Mouse (Mus musculus) midbrain, embryonic 13.5 days (tissue): ENCODE measurements at regions not wholly inside any gene's neighbourhood (a gene's known extent, or its start where the extent isn't known, plus 50 kb on each side); places are given as distances from the start of the nearest gene placed in this dataset.

Experiments
- ATAC-seq: fragments of 200-750 bp; cut with Nextera tagmentation; 2 replicates; pipeline ENCODE4 v1.8.0; 2017; ENCODE audit warnings: mild to moderate bottlenecking, moderate TSS enrichment, moderate library complexity
- H3K27ac ChIP-seq: fragments of 300-500 bp; sonication (generic); 2 replicates; pipeline ENCODE4 v1.5.1; 2015; ENCODE audit warnings: inconsistent platforms, mild to moderate bottlenecking, moderate library complexity
- H3K27me3 ChIP-seq: fragments of 300-500 bp; sonication (generic); 2 replicates; pipeline ENCODE4 v1.6.1; 2015; ENCODE audit warnings: mild to moderate bottlenecking, inconsistent platforms
- H3K36me3 ChIP-seq: fragments of 300-500 bp; sonication (generic); 2 replicates; pipeline ENCODE4 v1.6.1; 2015; ENCODE audit warnings: mild to moderate bottlenecking, inconsistent platforms
- H3K4me1 ChIP-seq: fragments of 300-500 bp; sonication (generic); replicated peaks from 2 replicates; pipeline ENCODE4 v1.6.1; 2015; ENCODE audit warnings: inconsistent platforms
- H3K4me2 ChIP-seq: fragments of 300-500 bp; sonication (generic); replicated peaks from 2 replicates; pipeline ENCODE4 v1.6.1; 2015; ENCODE audit warnings: moderate library complexity, mild to moderate bottlenecking, inconsistent platforms
- H3K4me3 ChIP-seq: fragments of 300-500 bp; sonication (generic); replicated peaks from 2 replicates; pipeline ENCODE4 v1.5.1; 2015; ENCODE audit warnings: mild to moderate bottlenecking, inconsistent platforms
- H3K9ac ChIP-seq: fragments of 300-500 bp; sonication (generic); replicated peaks from 2 replicates; pipeline ENCODE4 v1.6.1; 2015; ENCODE audit warnings: mild to moderate bottlenecking, inconsistent platforms
- H3K9me3 ChIP-seq: fragments of 300-500 bp; sonication (generic); 2 replicates; pipeline ENCODE4 v1.6.1; 2016; ENCODE audit warnings: mild to moderate bottlenecking, inconsistent platforms
- WGBS: fragments of 180-500 bp; shearing (Covaris S2); methylation state at CpG from one replicate; pipeline ENCODE4 v1.1.7; 2015; 5-methylcytosine and 5-hydroxymethylcytosine counted together

- no peaks in the 10 kb centered on the region for H3K9me3 ChIP-seq
- H3K9ac ChIP-seq = no peak overlapping the region
- no peaks in the 10 kb centered on the region for H3K27me3 ChIP-seq
- no peak overlapping the region for H3K27ac ChIP-seq
- 66% methylated on average over 1 of the region's 1 CpGs for WGBS
- ATAC-seq = no peak
- H3K36me3 ChIP-seq = no peaks in the 10 kb centered on the region
- H3K4me3 ChIP-seq = no peak overlapping the region
- no peaks in the 10 kb centered on the region for H3K4me1 ChIP-seq
- no peak overlapping the region for H3K4me2 ChIP-seq
Observed at GRCm38 (mm10) chr6:112057895-112058294, 215.7 kb upstream of the Lmcd1 start.

GRCm38 (mm10) chr6:112062956-112063355 lies 210.6 kb upstream of the Lmcd1 start:
- no peak for ATAC-seq
- no peak overlapping the region for H3K27ac ChIP-seq
- no peak overlapping the region for H3K9ac ChIP-seq
- no peaks in the 10 kb centered on the region for H3K27me3 ChIP-seq
- H3K9me3 ChIP-seq = no peaks in the 10 kb centered on the region
- H3K4me2 ChIP-seq = no peak overlapping the region
- no peaks in the 10 kb centered on the region for H3K36me3 ChIP-seq
- no peaks in the 10 kb centered on the region for H3K4me1 ChIP-seq
- 70% methylated on average over 3 of the region's 3 CpGs for WGBS
- no peak overlapping the region for H3K4me3 ChIP-seq

GRCm38 (mm10) chr6:112090597-112090996 lies 183.0 kb upstream of the Lmcd1 start:
- H3K27me3 ChIP-seq = no peaks in the 10 kb centered on the region
- H3K9me3 ChIP-seq = no peaks in the 10 kb centered on the region
- no peak overlapping the region for H3K27ac ChIP-seq
- H3K4me1 ChIP-seq = no peaks in the 10 kb centered on the region
- no peak overlapping the region for H3K4me3 ChIP-seq
- H3K9ac ChIP-seq = no peak overlapping the region
- no peak for ATAC-seq
- H3K36me3 ChIP-seq = no peaks in the 10 kb centered on the region
- WGBS = 92% methylated on average over 3 of the region's 3 CpGs
- H3K4me2 ChIP-seq = no peak overlapping the region

- Histone ChIP-seq H3K4me3 (no peak overlapping the region), H3K9ac (no peak overlapping the region), H3K4me2 (no peak overlapping the region), H3K4me1 (no peaks in the 10 kb centered on the region), H3K27ac (no peak overlapping the region), H3K36me3 (no peaks in the 10 kb centered on the region), H3K9me3 (no peaks in the 10 kb centered on the region), H3K27me3 (no peaks in the 10 kb centered on the region)
- 51% methylated on average over 3 of the region's 3 CpGs for WGBS
- ATAC-seq = peak; percentile 79
Observed at GRCm38 (mm10) chr6:112091125-112091763, 182.3 kb upstream of the Lmcd1 start.

GRCm38 (mm10) chr6:112093300-112093699 lies 180.3 kb upstream of the Lmcd1 start:
- H3K4me1 ChIP-seq = no peaks in the 10 kb centered on the region
- 84% methylated on average over 3 of the region's 3 CpGs for WGBS
- no peak for ATAC-seq
- no peaks in the 10 kb centered on the region for H3K9me3 ChIP-seq
- no peaks in the 10 kb centered on the region for H3K36me3 ChIP-seq
- no peak overlapping the region for H3K4me2 ChIP-seq
- no peaks in the 10 kb centered on the region for H3K27me3 ChIP-seq
- H3K9ac ChIP-seq = no peak overlapping the region
- no peak overlapping the region for H3K4me3 ChIP-seq
- H3K27ac ChIP-seq = no peak overlapping the region

GRCm38 (mm10) chr6:112097699-112098098 lies 175.9 kb upstream of the Lmcd1 start:
- Histone ChIP-seq H3K9me3 (no peaks in the 10 kb centered on the region), H3K27ac (no peak overlapping the region), H3K4me2 (no peak overlapping the region), H3K9ac (no peak overlapping the region), H3K36me3 (no peaks in the 10 kb centered on the region), H3K4me3 (no peak overlapping the region), H3K27me3 (no peaks in the 10 kb centered on the region), H3K4me1 (no peaks in the 10 kb centered on the region)
- ATAC-seq = no peak
- WGBS = 93% methylated on average over 3 of the region's 3 CpGs

- H3K27ac ChIP-seq = no peak overlapping the region
- H3K36me3 ChIP-seq = no peaks in the 10 kb centered on the region
- no peaks in the 10 kb centered on the region for H3K4me1 ChIP-seq
- no peak for ATAC-seq
- no peaks in the 10 kb centered on the region for H3K9me3 ChIP-seq
- 91% methylated on average over 13 of the region's 13 CpGs for WGBS
- no peaks in the 10 kb centered on the region for H3K27me3 ChIP-seq
- no peak overlapping the region for H3K4me3 ChIP-seq
- no peak overlapping the region for H3K9ac ChIP-seq
- H3K4me2 ChIP-seq = no peak overlapping the region
Observed at GRCm38 (mm10) chr6:112108651-112109050, 164.9 kb upstream of the Lmcd1 start.

GRCm38 (mm10) chr6:112119180-112119579 lies 154.4 kb upstream of the Lmcd1 start:
- H3K4me1 ChIP-seq = peaks cover 5% of the 10 kb centered on the region; the same call in 1 of the 2 replicates
- no peak for ATAC-seq
- H3K9me3 ChIP-seq = no peaks in the 10 kb centered on the region
- H3K27me3 ChIP-seq = no peaks in the 10 kb centered on the region
- H3K9ac ChIP-seq = no peak overlapping the region
- WGBS = 44% methylated on average over 2 of the region's 2 CpGs
- no peak overlapping the region for H3K4me3 ChIP-seq
- H3K36me3 ChIP-seq = no peaks in the 10 kb centered on the region
- H3K27ac ChIP-seq = no peak overlapping the region
- no peak overlapping the region for H3K4me2 ChIP-seq

GRCm38 (mm10) chr6:112133522-112133921 lies 140.0 kb upstream of the Lmcd1 start:
- no peaks in the 10 kb centered on the region for H3K9me3 ChIP-seq
- H3K4me3 ChIP-seq = no peak overlapping the region
- H3K4me1 ChIP-seq = no peaks in the 10 kb centered on the region
- H3K36me3 ChIP-seq = no peaks in the 10 kb centered on the region
- no peak overlapping the region for H3K27ac ChIP-seq
- H3K9ac ChIP-seq = no peak overlapping the region
- 21% methylated on average over 3 of the region's 3 CpGs for WGBS
- ATAC-seq = no peak
- H3K4me2 ChIP-seq = no peak overlapping the region
- H3K27me3 ChIP-seq = no peaks in the 10 kb centered on the region

- H3K4me2 ChIP-seq = no peak overlapping the region
- no peak overlapping the region for H3K4me3 ChIP-seq
- H3K9ac ChIP-seq = no peak overlapping the region
- H3K36me3 ChIP-seq = no peaks in the 10 kb centered on the region
- WGBS = 68% methylated on average over 10 of the region's 10 CpGs
- H3K27ac ChIP-seq = no peak overlapping the region
- peak; percentile 58; the same call in 1 of the 2 replicates for ATAC-seq
- H3K27me3 ChIP-seq = no peaks in the 10 kb centered on the region
- no peaks in the 10 kb centered on the region for H3K4me1 ChIP-seq
- H3K9me3 ChIP-seq = no peaks in the 10 kb centered on the region
Observed at GRCm38 (mm10) chr6:112152535-112153364, 120.8 kb upstream of the Lmcd1 start.

GRCm38 (mm10) chr6:112167487-112167886 lies 106.1 kb upstream of the Lmcd1 start:
- ATAC-seq = no peak
- no peak overlapping the region for H3K9ac ChIP-seq
- 80% methylated on average over 3 of the region's 3 CpGs for WGBS

GRCm38 (mm10) chr6:112176344-112176743 lies 97.2 kb upstream of the Lmcd1 start:
- H3K4me3 ChIP-seq = no peak overlapping the region
- no peak overlapping the region for H3K9ac ChIP-seq
- ATAC-seq = peak; percentile 55; the same call in 1 of the 2 replicates
- no peaks in the 10 kb centered on the region for H3K9me3 ChIP-seq
- H3K4me1 ChIP-seq = peaks cover 7% of the 10 kb centered on the region; the same call in 1 of the 2 replicates
- no peaks in the 10 kb centered on the region for H3K36me3 ChIP-seq
- H3K4me2 ChIP-seq = no peak overlapping the region
- H3K27ac ChIP-seq = no peak overlapping the region
- 18% methylated on average over 2 of the region's 2 CpGs for WGBS
- no peaks in the 10 kb centered on the region for H3K27me3 ChIP-seq

More at GRCm38 (mm10) chr6:112167487-112167886, 106.1 kb upstream of the Lmcd1 start:
- Histone ChIP-seq H3K4me2 (no peak overlapping the region), H3K36me3 (no peaks in the 10 kb centered on the region), H3K4me3 (no peak overlapping the region), H3K9me3 (no peaks in the 10 kb centered on the region), H3K27me3 (no peaks in the 10 kb centered on the region), H3K27ac (no peak overlapping the region), H3K4me1 (no peaks in the 10 kb centered on the region)
